Mouse (Mus musculus) embryonic facial prominence, embryonic 10.5 days (tissue): Measurements from ENCODE around the gene Bpifa5. TPM values are rescaled to one million over a fixed set of nuclear protein-coding genes. Genes with fewer than 3 reads are reported as not detected.
"Not testable (repeated sequence)": the region's sequence is repeated elsewhere in the genome, so short reads cannot be mapped to it uniquely, and the experiment has no call there.

ENCODE experiments used
- DNase-seq: peaks from one replicate; pipeline ENCODE4 v3.0.0-alpha.2; 2017; ENCODE audit warnings: low spot score
- H3K27ac ChIP-seq: fragments of 300-500 bp; sonication (generic); replicated peaks from 2 replicates; pipeline ENCODE4 v1.5.1; 2016; ENCODE audit warnings: mild to moderate bottlenecking
- H3K27me3 ChIP-seq: fragments of 300-500 bp; sonication (generic); replicated peaks from 2 replicates; pipeline ENCODE4 v1.6.1; 2016; ENCODE audit warnings: low read depth, mild to moderate bottlenecking; ENCODE audit not compliant: poor library complexity, severe bottlenecking
- H3K36me3 ChIP-seq: fragments of 300-500 bp; sonication (generic); replicated peaks from 2 replicates; pipeline ENCODE4 v1.6.1; 2016; ENCODE audit warnings: mild to moderate bottlenecking, moderate library complexity
- H3K4me1 ChIP-seq: fragments of 300-500 bp; sonication (generic); 2 replicates; pipeline ENCODE4 v1.6.1; 2016
- H3K4me3 ChIP-seq: fragments of 300-500 bp; sonication (generic); 2 replicates; pipeline ENCODE4 v1.5.1; 2016; ENCODE audit warnings: mild to moderate bottlenecking, moderate library complexity
- H3K9me3 ChIP-seq: fragments of 300-500 bp; sonication (generic); 2 replicates; pipeline ENCODE4 v1.6.1; 2016; ENCODE audit warnings: mild to moderate bottlenecking
- WGBS: fragments of 180-500 bp; shearing (Covaris S2); methylation state at CpG from one replicate; pipeline ENCODE4 v1.1.7; 2016; 5-methylcytosine and 5-hydroxymethylcytosine counted together
- polyA plus RNA-seq: library from polyadenylated mRNA; unstranded; fragments of >200 nt; fragmentation: Nextera tagmentation; extraction: Ambion mirVana; gene quantifications from 2 replicates; pipeline ENCODE4 v1.2.1, GENCODE M21; 2016

Bpifa5 gene
- not detected in 2 replicates for polyA plus RNA-seq

GRCm38 (mm10) chr2:154162307-154162706 is at the start of gene Bpifa5:
TSS of gene Bpifa5 (plus strand) at chr2:154162607.
- H3K4me3 ChIP-seq = no peak within 1 kb of the TSS
- no peaks in the 10 kb centered on the region for H3K4me1 ChIP-seq
- no peak within 1 kb of the TSS for H3K27ac ChIP-seq
- H3K36me3 ChIP-seq = no peaks in the 10 kb centered on the region
- WGBS = 82% methylated on average over 8 of the region's 8 CpGs
- DNase-seq = no peak
- no peaks in the 10 kb centered on the region for H3K27me3 ChIP-seq
- H3K9me3 ChIP-seq = peaks cover 6% of the 10 kb centered on the region; the same call in 1 of the 2 replicates

GRCm38 (mm10) chr2:154117381-154117780 is 45.0 kb upstream of the Bpifa5 start:
- Histone ChIP-seq H3K27me3 (no peaks in the 10 kb centered on the region), H3K9me3 (no peaks in the 10 kb centered on the region), H3K27ac (no peak overlapping the region), H3K4me1 (no peaks in the 10 kb centered on the region), H3K36me3 (no peaks in the 10 kb centered on the region), H3K4me3 (no peak overlapping the region)
- 86% methylated on average over 3 of the region's 3 CpGs for WGBS
- DNase-seq = no peak

- H3K4me1 ChIP-seq = no peaks in the 10 kb centered on the region
- no peak for DNase-seq
- no peak within 1 kb of the TSS for H3K27ac ChIP-seq
- no peaks in the 10 kb centered on the region for H3K9me3 ChIP-seq
- no peaks in the 10 kb centered on the region for H3K36me3 ChIP-seq
- WGBS = 59% methylated on average over 2 of the region's 2 CpGs
- no peak within 1 kb of the TSS for H3K4me3 ChIP-seq
- no peaks in the 10 kb centered on the region for H3K27me3 ChIP-seq
Observed at GRCm38 (mm10) chr2:154130120-154130519, 32.3 kb upstream of the Bpifa5 start, which contains the start of gene Bpifa3. TSS of gene Bpifa3 (plus strand) at chr2:154130336.

- WGBS = 84% methylated on average over 4 of the region's 4 CpGs
- H3K27me3 ChIP-seq = no peaks in the 10 kb centered on the region
- no peak within 1 kb of the TSS for H3K27ac ChIP-seq
- H3K4me3 ChIP-seq = no peak within 1 kb of the TSS
- H3K36me3 ChIP-seq = no peaks in the 10 kb centered on the region
- no peaks in the 10 kb centered on the region for H3K4me1 ChIP-seq
- H3K9me3 ChIP-seq = no peaks in the 10 kb centered on the region
- DNase-seq = no peak
Observed at GRCm38 (mm10) chr2:154142580-154142979, 19.8 kb upstream of the Bpifa5 start, which contains the start of gene Bpifa1. TSS of gene Bpifa1 (plus strand) at chr2:154142880.

- H3K27ac ChIP-seq = no peak overlapping the region
Observed at GRCm38 (mm10) chr2:154143735-154144134, 18.7 kb upstream of the Bpifa5 start.

GRCm38 (mm10) chr2:154147496-154147895 is 14.9 kb upstream of the Bpifa5 start:
- Histone ChIP-seq H3K9me3 (no peaks in the 10 kb centered on the region), H3K4me1 (no peaks in the 10 kb centered on the region), H3K27me3 (no peaks in the 10 kb centered on the region), H3K27ac (no peak overlapping the region), H3K36me3 (no peaks in the 10 kb centered on the region), H3K4me3 (no peak overlapping the region)
- 81% methylated on average over 4 of the region's 4 CpGs for WGBS
- DNase-seq = no peak

More at GRCm38 (mm10) chr2:154143735-154144134, 18.7 kb upstream of the Bpifa5 start:
- Histone ChIP-seq H3K36me3 (no peaks in the 10 kb centered on the region), H3K27me3 (no peaks in the 10 kb centered on the region), H3K4me1 (no peaks in the 10 kb centered on the region), H3K4me3 (no peak overlapping the region), H3K9me3 (no peaks in the 10 kb centered on the region)
- peak; percentile 3 for DNase-seq
- WGBS = 94% methylated on average over 3 of the region's 3 CpGs

- DNase-seq = peak; percentile 70
- Histone ChIP-seq H3K4me3 (no peak overlapping the region), H3K9me3 (peaks cover 6% of the 10 kb centered on the region; the same call in 1 of the 2 replicates), H3K27me3 (no peaks in the 10 kb centered on the region), H3K4me1 (no peaks in the 10 kb centered on the region), H3K27ac (no peak overlapping the region), H3K36me3 (no peaks in the 10 kb centered on the region)
- 34% methylated on average over 3 of the region's 3 CpGs for WGBS
Observed at GRCm38 (mm10) chr2:154158433-154158832, 4.0 kb upstream of the Bpifa5 start.

- no peak overlapping the region for H3K4me3 ChIP-seq
- no peak for DNase-seq
- peaks cover 6% of the 10 kb centered on the region; the same call in 1 of the 2 replicates for H3K9me3 ChIP-seq
- no peaks in the 10 kb centered on the region for H3K36me3 ChIP-seq
- no peaks in the 10 kb centered on the region for H3K27me3 ChIP-seq
- no peaks in the 10 kb centered on the region for H3K4me1 ChIP-seq
- WGBS = 91% methylated on average over 5 of the region's 5 CpGs
- no peak overlapping the region for H3K27ac ChIP-seq
Observed at GRCm38 (mm10) chr2:154163306-154163705, 899 bp downstream of the Bpifa5 start.

- DNase-seq = no peak
- H3K27me3 ChIP-seq = no peaks in the 10 kb centered on the region
- H3K27ac ChIP-seq = no peak overlapping the region
- H3K36me3 ChIP-seq = no peaks in the 10 kb centered on the region
- H3K4me3 ChIP-seq = no peak overlapping the region
- 70% methylated on average over 3 of the region's 3 CpGs for WGBS
- no peaks in the 10 kb centered on the region for H3K4me1 ChIP-seq
- no peaks in the 10 kb centered on the region for H3K9me3 ChIP-seq
Observed at GRCm38 (mm10) chr2:154169172-154169571, 6.8 kb downstream of the Bpifa5 start.

- H3K36me3 ChIP-seq = no peaks in the 10 kb centered on the region
- 81% methylated on average over 6 of the region's 6 CpGs for whole genome bisulfite sequencing
- no peak overlapping the region for H3K27ac ChIP-seq
- H3K27me3 ChIP-seq = no peaks in the 10 kb centered on the region
- no peaks in the 10 kb centered on the region for H3K9me3 ChIP-seq
- no peak overlapping the region for H3K4me3 ChIP-seq
- H3K4me1 ChIP-seq = no peaks in the 10 kb centered on the region
- no peak for DNase-seq
Observed at GRCm38 (mm10) chr2:154171621-154172020, 9.2 kb downstream of the Bpifa5 start.

- peak; percentile 31 for DNase-seq
- no peaks in the 10 kb centered on the region for H3K36me3 ChIP-seq
- H3K9me3 ChIP-seq = no peaks in the 10 kb centered on the region
- no peaks in the 10 kb centered on the region for H3K4me1 ChIP-seq
- 33% methylated on average over 1 of the region's 1 CpGs for WGBS
- no peaks in the 10 kb centered on the region for H3K27me3 ChIP-seq
- H3K4me3 ChIP-seq = no peak overlapping the region
- no peak overlapping the region for H3K27ac ChIP-seq
Observed at GRCm38 (mm10) chr2:154173313-154173712, 10.9 kb downstream of the Bpifa5 start.

GRCm38 (mm10) chr2:154181900-154182299 is 19.5 kb downstream of the Bpifa5 start:
- not testable (repeated sequence) for H3K27ac ChIP-seq, H3K27me3 ChIP-seq, DNase-seq, H3K4me3 ChIP-seq, H3K36me3 ChIP-seq, H3K4me1 ChIP-seq, H3K9me3 ChIP-seq
- 88% methylated on average over 7 of the region's 7 CpGs for WGBS

- 85% methylated on average over 4 of the region's 4 CpGs for WGBS
- not testable (repeated sequence) for DNase-seq, H3K27ac ChIP-seq, H3K9me3 ChIP-seq, H3K36me3 ChIP-seq, H3K4me3 ChIP-seq, H3K4me1 ChIP-seq, H3K27me3 ChIP-seq
Observed at GRCm38 (mm10) chr2:154183061-154183460, 20.7 kb downstream of the Bpifa5 start.
